Mouse (Mus musculus): ENCODE data around the gene Serpina6. TPM values are rescaled to one million over a fixed set of nuclear protein-coding genes. Genes with fewer than 3 reads are reported as not detected.
"Not testable (repeated sequence)": the region's sequence is repeated elsewhere in the genome, so short reads cannot be mapped to it uniquely, and the experiment has no call there.

The Serpina6 gene
- polyA plus RNA-seq (2012; rRNA removed), result not detected in 2 replicates

- DNase-seq (ENCODE audit: extremely low spot score in 1 of 2, low spot score in 1 of 2), result no peak
Measured at GRCm38 (mm10) chr12:103656848-103657626, at the start of gene Serpina6. Gene Serpina6, minus strand, starts transcription at chr12:103657212.

DNA sequence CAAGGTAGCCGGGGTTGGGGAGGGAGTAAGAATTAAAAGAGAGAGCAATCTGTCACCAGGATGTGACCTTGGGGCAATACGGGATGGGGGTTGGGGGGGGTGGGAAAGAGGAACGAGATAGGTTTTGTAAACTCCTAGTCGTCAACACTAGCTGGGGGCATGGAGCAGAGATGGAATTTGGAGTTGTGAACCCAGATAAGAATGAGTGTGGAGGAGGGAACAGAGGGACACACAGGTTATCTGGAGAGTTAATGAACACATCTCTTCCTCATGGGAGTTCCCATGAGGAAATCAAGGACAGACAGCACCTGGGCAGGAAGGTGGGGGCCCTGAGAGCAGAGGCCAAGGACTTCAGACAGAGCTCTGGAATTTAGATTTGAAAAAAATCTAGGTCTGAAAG lies 49.1 kb upstream of the Serpina6 start:
- no peak for DNase-seq (ENCODE audit: extremely low spot score in 1 of 2, low spot score in 1 of 2)

- no peak for DNase-seq (ENCODE audit: extremely low spot score in 1 of 2, low spot score in 1 of 2)
Measured at GRCm38 (mm10) chr12:103705547-103705946, 48.5 kb upstream of the Serpina6 start.

DNA sequence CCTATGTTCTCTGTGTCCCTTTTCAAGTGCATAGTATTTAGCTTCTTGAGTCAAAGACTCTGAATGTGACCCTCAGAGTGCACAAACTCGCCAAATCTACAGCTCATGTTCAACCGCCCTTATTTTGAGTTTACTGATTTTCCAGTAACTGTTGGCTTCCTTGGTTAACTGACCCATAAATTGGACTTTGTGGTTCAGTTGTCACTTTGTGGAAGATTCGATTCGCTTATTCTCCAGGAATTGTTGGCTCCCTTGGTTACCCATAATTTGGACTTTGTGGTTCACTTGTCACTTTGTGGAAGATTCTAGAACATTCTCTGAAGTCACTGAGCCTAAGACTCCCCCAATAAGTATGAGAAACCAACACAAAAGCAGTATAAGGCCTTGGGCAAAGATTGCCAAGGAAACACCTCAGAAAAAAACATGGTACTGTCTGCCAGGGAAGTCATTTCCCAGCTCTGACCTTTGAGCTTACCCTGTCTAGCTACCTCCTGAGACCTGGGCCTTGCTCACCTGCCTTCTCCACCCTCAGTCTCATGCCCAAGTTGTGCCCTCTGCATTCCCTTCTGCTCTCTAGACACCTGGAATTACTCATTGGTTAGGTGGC lies 43.2 kb upstream of the Serpina6 start:
- no peak for DNase-seq (ENCODE audit: extremely low spot score in 1 of 2, low spot score in 1 of 2)

- DNase-seq (ENCODE audit: extremely low spot score in 1 of 2, low spot score in 1 of 2), result no peak
Measured at GRCm38 (mm10) chr12:103695429-103695828, 38.4 kb upstream of the Serpina6 start, which contains the start of gene Serpina1f. Gene Serpina1f, minus strand, starts transcription at chr12:103695529.

- DNase-seq (ENCODE audit: extremely low spot score in 1 of 2, low spot score in 1 of 2), result no peak
Measured at GRCm38 (mm10) chr12:103688221-103688814, 31.3 kb upstream of the Serpina6 start.

GRCm38 (mm10) chr12:103687021-103687420 lies 30.0 kb upstream of the Serpina6 start:
- no peak for DNase-seq (ENCODE audit: extremely low spot score in 1 of 2, low spot score in 1 of 2)

DNA sequence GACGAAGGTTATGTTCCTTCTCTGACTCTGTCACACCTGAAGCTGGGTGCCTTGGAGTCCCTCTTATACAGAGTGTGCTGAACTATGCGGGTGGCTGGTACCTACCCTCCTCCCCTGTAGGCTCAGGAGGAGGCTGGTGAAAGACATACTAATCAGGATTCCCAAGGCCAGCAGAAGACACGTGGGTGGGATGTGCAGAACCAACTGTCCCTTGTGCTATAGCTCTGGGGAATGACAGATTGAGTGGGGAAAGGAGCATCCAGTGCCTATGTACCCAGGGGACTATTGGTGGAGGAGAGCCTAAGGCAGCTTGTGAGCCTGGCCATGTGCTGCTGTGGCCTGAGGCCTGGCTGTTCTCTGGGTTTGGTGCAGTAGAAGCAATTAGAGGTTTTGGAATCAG lies 29.0 kb upstream of the Serpina6 start:
- peak; percentile 59 to 64 for DNase-seq (ENCODE audit: extremely low spot score in 1 of 2, low spot score in 1 of 2)

- no peak for DNase-seq (ENCODE audit: extremely low spot score in 1 of 2, low spot score in 1 of 2)
Measured at GRCm38 (mm10) chr12:103685386-103685785, 28.4 kb upstream of the Serpina6 start.

GRCm38 (mm10) chr12:103683775-103684174 lies 26.8 kb upstream of the Serpina6 start:
- DNase-seq (ENCODE audit: extremely low spot score in 1 of 2, low spot score in 1 of 2), result peak in 1 of 2 experiments; percentile 2

DNA sequence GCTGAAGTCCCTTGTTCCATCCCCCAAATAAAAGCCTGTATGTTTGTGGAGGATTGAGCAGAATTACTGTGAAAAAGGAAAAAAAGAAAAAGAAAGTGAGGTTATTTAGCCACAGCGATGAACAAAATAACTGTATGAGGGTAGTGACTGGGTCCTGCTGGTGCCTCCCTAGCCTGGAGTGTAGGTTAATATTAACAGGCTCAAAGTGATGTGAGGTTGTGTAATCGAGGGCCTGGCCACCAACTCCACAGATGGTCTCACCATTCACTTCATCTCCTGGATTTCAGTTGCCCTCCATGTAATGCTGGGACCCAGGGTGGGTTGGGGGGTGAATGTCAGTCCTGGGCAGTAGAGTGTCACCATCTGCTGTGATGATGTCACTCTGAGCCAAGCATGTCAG lies 24.7 kb upstream of the Serpina6 start:
- DNase-seq (ENCODE audit: extremely low spot score in 1 of 2, low spot score in 1 of 2), result no peak

- DNase-seq (ENCODE audit: extremely low spot score in 1 of 2, low spot score in 1 of 2), result no peak
Measured at GRCm38 (mm10) chr12:103681169-103681568, 24.2 kb upstream of the Serpina6 start.

DNA sequence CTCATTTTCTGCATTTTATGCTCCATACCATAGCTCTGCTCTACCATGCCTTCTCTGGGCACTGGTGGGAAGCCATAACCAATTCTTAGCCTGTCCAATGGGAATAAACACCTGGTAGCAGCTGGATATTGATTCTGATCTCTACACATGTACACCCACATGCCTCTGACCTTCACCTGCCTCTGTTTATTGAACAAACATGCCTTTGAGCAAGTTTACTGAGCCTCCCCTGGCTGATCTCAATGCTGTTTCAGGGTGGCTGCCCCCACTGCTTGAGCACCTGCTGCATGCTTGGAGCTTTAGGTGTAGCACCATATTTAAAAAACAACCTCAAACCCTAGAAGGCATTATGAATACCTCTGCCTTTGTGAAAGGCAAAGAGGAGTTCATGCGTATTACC lies 22.8 kb upstream of the Serpina6 start:
- not testable (repeated sequence) for DNase-seq (ENCODE audit: extremely low spot score in 1 of 2, low spot score in 1 of 2)

DNA sequence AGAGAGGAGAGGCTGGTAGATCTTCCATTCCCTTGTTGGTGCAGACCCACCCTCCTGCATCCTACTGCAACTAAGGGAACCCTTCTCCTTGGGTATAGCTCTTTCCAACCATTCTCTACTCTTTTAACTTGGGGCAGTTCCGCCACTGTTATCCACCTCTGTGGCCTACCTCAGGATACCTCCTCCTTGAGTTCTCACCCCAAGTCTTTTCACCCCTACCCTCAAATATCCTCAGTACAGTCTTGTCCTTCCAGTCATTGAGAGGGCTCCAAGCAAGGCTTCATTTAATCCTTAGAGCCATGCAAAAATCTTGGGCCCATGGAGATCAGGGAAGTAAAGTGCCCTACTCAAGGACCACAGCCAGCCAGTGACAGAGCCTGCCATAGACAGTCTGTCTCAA lies 19.0 kb upstream of the Serpina6 start, which contains the start of gene Serpina16:
TSS of gene Serpina16 (minus strand) at position 101 of the 400 bp plus-strand sequence.
- no peak for DNase-seq (ENCODE audit: extremely low spot score in 1 of 2, low spot score in 1 of 2)

GRCm38 (mm10) chr12:103673179-103673578 lies 16.2 kb upstream of the Serpina6 start:
- no peak for DNase-seq (ENCODE audit: extremely low spot score in 1 of 2, low spot score in 1 of 2)

DNA sequence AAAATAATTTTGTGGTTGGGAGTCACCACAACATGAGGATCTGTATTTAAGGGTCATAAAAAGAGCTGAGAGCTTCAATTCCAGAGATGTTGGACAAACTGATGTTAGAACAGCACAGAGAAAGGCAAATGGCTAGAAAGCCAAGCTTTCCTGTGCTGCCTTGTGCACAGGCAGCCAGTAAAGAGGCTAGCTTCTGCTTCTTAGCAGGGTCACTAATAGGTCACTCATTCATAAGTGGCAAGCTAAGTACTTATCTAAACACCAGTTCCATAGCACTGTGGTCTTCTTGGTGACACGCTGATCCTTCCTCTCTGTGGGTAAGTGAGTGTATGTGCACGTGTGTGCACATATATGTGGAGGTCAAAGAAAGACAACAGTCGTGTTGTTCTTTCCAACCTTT lies 14.5 kb upstream of the Serpina6 start:
- DNase-seq (ENCODE audit: extremely low spot score in 1 of 2, low spot score in 1 of 2), result no peak

DNA sequence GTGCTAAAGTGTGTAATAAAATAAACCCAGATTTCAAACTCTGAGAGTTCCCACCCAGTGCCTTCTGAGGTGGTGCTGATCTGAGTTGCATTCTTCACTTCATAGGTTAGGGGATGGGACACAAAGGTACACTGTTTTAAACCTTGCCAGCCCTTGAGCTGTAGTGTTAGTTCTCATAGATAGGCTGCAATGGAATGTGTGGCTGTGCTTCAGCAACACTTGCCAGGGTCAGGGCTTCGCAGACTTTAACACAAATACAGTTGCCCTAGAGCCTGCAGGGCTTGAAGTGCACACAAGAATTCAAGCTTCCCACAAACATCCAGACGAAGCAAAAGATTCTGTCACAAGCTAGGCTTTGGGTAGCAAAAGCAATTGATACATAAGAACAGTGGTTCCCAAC lies 14.0 kb upstream of the Serpina6 start:
- DNase-seq (ENCODE audit: extremely low spot score in 1 of 2, low spot score in 1 of 2), result no peak

DNA sequence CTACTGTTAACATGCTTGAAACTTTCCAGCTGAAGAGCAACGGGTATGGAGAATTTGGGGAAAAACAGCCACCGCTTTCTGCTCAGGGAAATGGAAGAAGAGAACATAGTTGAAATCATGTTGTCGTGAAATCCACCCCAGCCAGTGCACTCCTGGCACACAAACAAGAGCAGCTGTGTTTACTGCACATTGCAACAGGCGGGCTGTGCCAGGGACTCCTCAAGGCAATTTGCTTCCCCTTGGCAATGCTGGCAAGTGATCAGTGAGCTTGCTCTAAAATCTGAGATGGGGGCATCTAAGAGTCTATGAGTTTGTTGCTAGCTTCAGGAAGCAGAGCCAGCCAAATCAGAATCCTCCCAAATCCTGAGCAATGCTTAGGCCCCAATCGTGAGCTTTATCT lies 13.3 kb upstream of the Serpina6 start:
- DNase-seq (ENCODE audit: extremely low spot score in 1 of 2, low spot score in 1 of 2), result peak in 1 of 2 experiments; percentile 47

DNA sequence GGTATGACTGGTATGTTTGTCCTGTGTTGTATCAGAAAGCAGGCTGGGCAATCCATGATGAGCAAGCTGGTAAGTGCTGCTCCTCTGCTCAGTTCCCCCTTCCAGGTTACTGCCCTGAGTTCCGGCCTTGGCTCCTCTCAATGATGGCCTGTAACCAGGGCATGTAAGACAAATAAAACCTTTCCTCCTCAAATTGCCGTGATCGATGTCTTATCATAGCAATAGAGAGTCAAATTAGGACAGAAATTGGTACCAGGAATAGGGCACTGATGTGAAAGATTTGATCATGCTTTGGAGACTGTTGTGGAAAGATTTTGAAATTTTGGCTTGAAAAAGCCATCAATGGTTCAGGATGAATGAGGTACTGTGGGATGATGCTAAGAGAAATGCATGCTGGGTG lies 8.3 kb upstream of the Serpina6 start:
- no peak for DNase-seq (ENCODE audit: extremely low spot score in 1 of 2, low spot score in 1 of 2)

DNA sequence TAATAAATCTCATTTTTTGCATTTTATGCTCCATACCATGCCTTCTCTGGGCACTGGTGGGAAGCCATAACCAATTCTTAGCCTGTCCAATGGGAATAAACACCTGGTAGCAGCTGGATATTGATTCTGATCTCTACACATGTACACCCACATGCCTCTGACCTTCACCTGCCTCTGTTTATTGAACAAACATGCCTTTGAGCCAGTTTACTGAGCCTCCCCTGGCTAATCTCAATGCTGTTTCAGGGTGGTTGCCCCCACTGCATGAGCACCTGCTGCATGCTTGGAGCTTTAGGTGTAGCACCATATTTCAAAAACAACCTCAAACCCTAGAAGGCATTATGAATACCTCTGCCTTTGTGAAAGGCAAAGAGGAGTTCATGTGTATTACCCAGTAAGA lies 5.0 kb upstream of the Serpina6 start:
- not testable (repeated sequence) for DNase-seq (ENCODE audit: extremely low spot score in 1 of 2, low spot score in 1 of 2)

DNA sequence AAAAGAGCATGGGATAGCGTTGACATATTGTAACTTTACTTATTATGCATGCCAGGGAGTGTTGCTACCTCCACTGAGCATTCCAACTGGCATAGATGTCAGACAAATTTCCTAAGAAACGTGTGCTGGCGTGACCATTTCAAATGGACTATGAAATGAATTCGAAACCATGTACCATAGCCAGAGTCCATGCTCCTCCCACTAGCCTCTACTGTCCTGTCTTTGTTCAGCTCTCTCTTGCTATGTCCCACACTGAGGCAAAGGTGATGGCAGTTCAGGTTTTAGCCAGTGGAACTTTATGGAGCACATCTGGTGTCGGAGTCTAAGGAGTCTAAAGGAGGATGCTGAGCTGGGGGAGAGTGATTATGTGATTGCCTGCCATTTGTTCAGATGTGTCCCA lies 3.1 kb upstream of the Serpina6 start:
- no peak for DNase-seq (ENCODE audit: extremely low spot score in 1 of 2, low spot score in 1 of 2)

- no peak for DNase-seq (ENCODE audit: extremely low spot score in 1 of 2, low spot score in 1 of 2)
Measured at GRCm38 (mm10) chr12:103659171-103659570, 2.2 kb upstream of the Serpina6 start.

Measured in frontal cortex, adult 2 months (tissue).